Mouse (Mus musculus) layer of hippocampus, adult 18-20 months (tissue): ENCODE measurements around the gene Erg. TPM values are rescaled to one million over a fixed set of nuclear protein-coding genes. Genes with fewer than 3 reads are reported as not detected.

Experiments used
- DNase-seq, 2 experiments: peaks; one replicate each; pipeline ENCODE4 v3.0.0; 2022; ENCODE audit warnings: low spot score in 2 of 2
- total RNA-seq, 2 experiments: library from RNA; stranded (reverse); gene quantifications; 2 replicates each; pipeline ENCODE4 v1.2.3; 2021

The Erg gene
- total RNA-seq, 2 experiments from 2014 or later = 3.6 to 4.8 TPM

- DNase-seq = no peak
These were observed 138.5 kb downstream of the Erg start for GRCm38 (mm10) chr16:95447896-95448295.

- no peak for DNase-seq
These were observed 140.0 kb downstream of the Erg start for GRCm38 (mm10) chr16:95446368-95446767.

- DNase-seq = no peak
These were observed 144.4 kb downstream of the Erg start for GRCm38 (mm10) chr16:95442023-95442422.

- DNase-seq = no peak
These were observed 145.2 kb downstream of the Erg start for GRCm38 (mm10) chr16:95441179-95441578.

GRCm38 (mm10) chr16:95440334-95440733 is 146.1 kb downstream of the Erg start:
- peak; percentile 13 to 32 for DNase-seq

- no peak for DNase-seq
These were observed 146.6 kb downstream of the Erg start for GRCm38 (mm10) chr16:95439794-95440193.

- DNase-seq = no peak
These were observed 147.4 kb downstream of the Erg start for GRCm38 (mm10) chr16:95438848-95439540.

GRCm38 (mm10) chr16:95436611-95437010 is 149.8 kb downstream of the Erg start:
- DNase-seq = no peak

- DNase-seq = no peak
These were observed 150.3 kb downstream of the Erg start for GRCm38 (mm10) chr16:95436051-95436450.

GRCm38 (mm10) chr16:95434434-95434833 is 152.0 kb downstream of the Erg start:
- DNase-seq = no peak

- DNase-seq = no peak
These were observed 153.8 kb downstream of the Erg start for GRCm38 (mm10) chr16:95432540-95432971.

GRCm38 (mm10) chr16:95429851-95430250 is 156.5 kb downstream of the Erg start:
- no peak for DNase-seq

GRCm38 (mm10) chr16:95428239-95428638 is 158.2 kb downstream of the Erg start:
- no peak for DNase-seq

- no peak for DNase-seq
These were observed 158.9 kb downstream of the Erg start for GRCm38 (mm10) chr16:95427512-95427911.

GRCm38 (mm10) chr16:95422658-95423073 is 163.7 kb downstream of the Erg start:
- no peak for DNase-seq

- DNase-seq = no peak
These were observed 165.0 kb downstream of the Erg start for GRCm38 (mm10) chr16:95421235-95421886.

- no peak for DNase-seq
These were observed 170.5 kb downstream of the Erg start for GRCm38 (mm10) chr16:95415921-95416320.

- no peak for DNase-seq
These were observed 171.0 kb downstream of the Erg start for GRCm38 (mm10) chr16:95415372-95415771.

- DNase-seq = peak; percentile 22 to 71
These were observed 172.9 kb downstream of the Erg start for GRCm38 (mm10) chr16:95413401-95413959.

GRCm38 (mm10) chr16:95408096-95408495 is 178.3 kb downstream of the Erg start:
- DNase-seq = no peak

- DNase-seq = no peak
These were observed 180.9 kb downstream of the Erg start for GRCm38 (mm10) chr16:95405496-95405895.

- DNase-seq = no peak
These were observed 182.9 kb downstream of the Erg start for GRCm38 (mm10) chr16:95403453-95403852.
